13 mouse cellular contexts compared by ENCODE assay signal in genomic region chr7:99559091-99559490, GRCm38 (mm10). TPM values are rescaled to one million over a fixed set of nuclear protein-coding genes. Genes with fewer than 3 reads are reported as not detected.
DNase-seq lines count a peak whose midpoint lies in the region; ATAC-seq and TF ChIP-seq lines count a peak whose summit lies in the region.
"Had no signal": no experiment of that assay in that cellular context is flagged by ENCODE, and none has a peak within 500 bp of the region (broad histone marks: within the 10 kb centered on the region; RNA-seq: fewer than 3 reads in every experiment).

No protein-coding gene starts in this region.

- no peak for TF ChIP-seq CTCF in hindbrain, postnatal 0 days (IDR thresholded peaks at IDR 0.05; ENCODE audit: low read depth)
- TF ChIP-seq CTCF in heart, adult 2 months (IDR thresholded peaks at IDR 0.05), result no peak

- peak overlapping the region; percentile 14; the same call in 1 of the 2 replicates for H3K4me3 ChIP-seq in forebrain, embryonic 10.5 days
- H3K4me3 ChIP-seq in hindbrain, postnatal 0 days (ENCODE audit: low read length), result no peak overlapping the region
- no peak overlapping the region for H3K4me3 ChIP-seq in heart, adult 2 months
- H3K4me3 ChIP-seq: stomach, embryonic 15.5 days had no signal

- H3K9ac ChIP-seq in hindbrain, postnatal 0 days (replicated peaks; ENCODE audit: low read length), result no peak overlapping the region
- no peak overlapping the region for H3K9ac ChIP-seq in heart, adult 2 months (ENCODE audit: low read depth, low read length)
- H3K9ac ChIP-seq: stomach, embryonic 15.5 days had no signal

- H3K36me3 ChIP-seq in forebrain, embryonic 10.5 days (replicated peaks), result no peaks in the 10 kb centered on the region
- no peaks in the 10 kb centered on the region for H3K36me3 ChIP-seq in hindbrain, postnatal 0 days (ENCODE audit: insufficient read depth, low read length)
- no peaks in the 10 kb centered on the region for H3K36me3 ChIP-seq in heart, adult 2 months (ENCODE audit: control insufficient read depth, insufficient read depth, low read length)
- H3K36me3 ChIP-seq: stomach, embryonic 15.5 days had no signal

- DNase-seq in right cerebral cortex, adult 2 months (ENCODE audit: low spot score in 2 of 2), result peak; percentile 37 to 45
- DNase-seq in right cerebral cortex, postnatal 4 days, result no peak
- DNase-seq in forebrain, embryonic 10.5 days (ENCODE audit: extremely low spot score, low spot score), result no peak
- peak; percentile 52 for DNase-seq in hindbrain, postnatal 0 days (ENCODE audit: low spot score)
- DNase-seq in telencephalon, adult 2 months (ENCODE audit: low read depth, low spot score), result peak; percentile 44
- DNase-seq in lung, postnatal 36 days, result no peak
- DNase-seq in heart, adult 2 months, result no peak
- DNase-seq in cerebellum, adult 18-20 months, result no peak
- DNase-seq: heart, postnatal 36 days; kidney, postnatal 4 days; left cerebral cortex, postnatal 4 days had no signal

- intact Hi-C loops in heart, adult 2 months (cut with DNase I), result loop anchor here (10.0 kb wide), 1 partner anchor 184 kb away; no protein-coding TSS in a partner anchor

- WGBS in forebrain, embryonic 10.5 days, result 11% methylated on average over 11 of the region's 11 CpGs
- 14% methylated on average over 11 of the region's 11 CpGs for WGBS in hindbrain, postnatal 0 days
- WGBS in heart, adult 2 months, result 50% methylated on average over 11 of the region's 11 CpGs

- 0 out of 2 replicates have a peak overlapping the region, but pooled peaks have one; percentile 21 for H3K4me2 ChIP-seq in hindbrain, postnatal 0 days (ENCODE audit: low read depth, low read length)
- H3K4me2 ChIP-seq: stomach, embryonic 15.5 days had no signal

- peak overlapping the region; percentile 73 for H3K27ac ChIP-seq in forebrain, embryonic 10.5 days
- H3K27ac ChIP-seq in hindbrain, postnatal 0 days, result no peak overlapping the region
- no peak overlapping the region for H3K27ac ChIP-seq in heart, adult 2 months
- H3K27ac ChIP-seq: stomach, embryonic 15.5 days had no signal

- TF ChIP-seq EP300 in heart, adult 2 months (IDR thresholded peaks at IDR 0.05; ENCODE audit: insufficient read depth, low read depth, low read length), result no peak

- no peak for ATAC-seq in hindbrain, postnatal 0 days
- ATAC-seq: Patski had no signal

- no peaks in the 10 kb centered on the region for H3K79me2 ChIP-seq in heart, adult 2 months (replicated peaks; ENCODE audit: control insufficient read depth, insufficient read depth, low read length)

- H3K4me1 ChIP-seq in forebrain, embryonic 10.5 days, result peaks cover 53% of the 10 kb centered on the region
- H3K4me1 ChIP-seq in hindbrain, postnatal 0 days (ENCODE audit: insufficient read depth, low read length), result peaks cover 32% of the 10 kb centered on the region
- H3K4me1 ChIP-seq in heart, adult 2 months (ENCODE audit: control insufficient read depth, insufficient read depth, low read length), result peaks cover 11% of the 10 kb centered on the region

- H3K9me3 ChIP-seq in forebrain, embryonic 10.5 days, result no peaks in the 10 kb centered on the region
- H3K9me3 ChIP-seq in hindbrain, postnatal 0 days (ENCODE audit: low read length), result no peaks in the 10 kb centered on the region
- H3K9me3 ChIP-seq: stomach, embryonic 15.5 days had no signal

- no peak for TF ChIP-seq POLR2A in heart, adult 2 months (IDR thresholded peaks at IDR 0.05; ENCODE audit: insufficient read depth, low read depth, low read length)

- H3K27me3 ChIP-seq in forebrain, embryonic 10.5 days (ENCODE audit: poor library complexity, severe bottlenecking), result peaks cover 5% of the 10 kb centered on the region
- no peaks in the 10 kb centered on the region for H3K27me3 ChIP-seq in hindbrain, postnatal 0 days (ENCODE audit: insufficient read depth, low read length)
- no peaks in the 10 kb centered on the region for H3K27me3 ChIP-seq in heart, adult 2 months (ENCODE audit: control insufficient read depth, insufficient read depth, low read length)
- H3K27me3 ChIP-seq: Patski; stomach, embryonic 15.5 days had no signal

RNA-seq across cellular contexts. Expression of gene Arrb1, which starts 23.8 kb away (rescaled TPM):
- polyA plus RNA-seq in forebrain, embryonic 10.5 days (2016; fragmentation: Nextera tagmentation; extraction: Ambion mirVana), result 9.3 and 11.9 TPM in 2 replicates
- 106 and 113 TPM in 2 replicates for total RNA-seq in hindbrain, postnatal 0 days (2014; rRNA removed)
- polyA plus RNA-seq in hindbrain, postnatal 0 days (2015; fragmentation: Nextera tagmentation; extraction: Ambion mirVana), result 13.5 and 13.7 TPM in 2 replicates
- 10 to 100 TPM; 15.6 to 22.4 TPM for total RNA-seq in heart, adult 2 months (2021)
- 16.1 and 22.5 TPM in 2 replicates for polyA plus RNA-seq in heart, adult 2 months (2012; rRNA removed)

Comparison
In these comparisons a context has a peak if more than half of its experiments do, and no peak if none do; other contexts are left out.
1. DNase-seq: peak in right cerebral cortex, adult 2 months (2 of 2), hindbrain, postnatal 0 days (single experiment) and telencephalon, adult 2 months (single experiment); none in right cerebral cortex, postnatal 4 days (single experiment), forebrain, embryonic 10.5 days (single experiment), lung, postnatal 36 days (single experiment), heart, adult 2 months (0 of 2) and cerebellum, adult 18-20 months (0 of 2).